Mouse (Mus musculus) bone marrow macrophage, adult 2 months (primary cell): ENCODE data around the gene Fam83b.

Experiments used
- CTCF ChIP-seq: IDR thresholded peaks from 2 replicates; pipeline ENCODE4 v1.5.1; 2012; ENCODE audit warnings: low read depth, mild to moderate bottlenecking, low read length, moderate library complexity
- POLR2A ChIP-seq: IDR thresholded peaks from 2 replicates; pipeline ENCODE4 v1.6.1; 2012; ENCODE audit warnings: mild to moderate bottlenecking, low read depth, low read length, borderline replicate concordance

DNA sequence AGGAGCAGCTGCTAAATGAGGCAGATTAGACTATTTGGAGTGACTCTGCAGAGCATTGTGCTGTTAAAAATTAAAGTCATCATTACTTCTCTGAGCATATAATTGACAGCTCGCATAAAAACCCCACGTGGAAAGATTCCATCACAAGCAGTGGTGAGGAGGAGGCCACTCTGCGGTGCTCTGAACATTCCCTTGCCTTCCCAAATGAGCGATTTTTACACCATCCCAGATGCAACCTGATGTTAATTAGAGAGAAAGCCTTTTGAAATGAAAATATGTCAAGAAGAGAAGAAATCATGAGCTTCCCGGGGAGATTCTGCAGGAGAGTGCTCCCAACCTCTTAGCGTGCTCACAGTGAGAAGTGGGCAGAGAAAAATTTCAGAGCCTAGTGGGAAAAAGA is 4.1 kb downstream of the Fam83b start:
- TF ChIP-seq CTCF (no peak), POLR2A (no peak)
